Mouse (Mus musculus): ENCODE measurements around the gene S100a10.

GRCm38 (mm10) chr3:93554981-93555877 is at the start of gene S100a10:
- no peak for TF ChIP-seq CTCF (IDR thresholded peaks at IDR 0.05; ENCODE audit: low read depth, low read length)
- no peak for TF ChIP-seq EP300 (IDR thresholded peaks at IDR 0.05; ENCODE audit: insufficient read depth, low read depth, low read length)
